Mouse (Mus musculus): Measurements from ENCODE around the gene Nol11. TPM values are rescaled to one million over a fixed set of nuclear protein-coding genes. Genes with fewer than 3 reads are reported as not detected.

Gene Nol11
- 14.0 and 14.6 TPM in 2 replicates for polyA plus RNA-seq (2021; fragmentation: Nextera tagmentation)
- long read RNA-seq, experiment 1, transcript Nol11-201 (18 exons, 3,158 nt) = major isoform, 17 of 35 reads
- long read RNA-seq, experiment 1, partial matches to known transcripts = 15 of 35 reads
- long read RNA-seq, experiment 1, other reads (novel, unspliced or antisense) = 1 of 35 reads
- long read RNA-seq, experiment 2, transcript Nol11-202 (18 exons, 3,098 nt) = minor isoform, 7 of 150 reads
- long read RNA-seq, experiment 2, transcript Nol11-201 (18 exons, 3,158 nt) = major isoform, 108 of 150 reads
- long read RNA-seq, experiment 2, partial matches to known transcripts = 13 of 150 reads
- long read RNA-seq, experiment 2, other reads (novel, unspliced or antisense) = 20 of 150 reads

GRCm38 (mm10) chr11:107188565-107189552, at the start of gene Nol11:
Gene Nol11 (minus strand): TSS chr11:107189381.

GRCm38 (mm10) chr11:107131749-107132421, 57.3 kb downstream of the Nol11 start, which contains the start of gene Bptf:
Gene Bptf (minus strand): TSS chr11:107132127.

Other genes starting within 250 kb of the Nol11 start
- gene Kpna2, start 189.8 kb downstream of the Nol11 start, polyA plus RNA-seq (2021; fragmentation: Nextera tagmentation) = 28.6 and 29.6 TPM in 2 replicates
- gene 1810010H24Rik, start 163.7 kb downstream of the Nol11 start, polyA plus RNA-seq (2021; fragmentation: Nextera tagmentation) = 3.6 and 4.1 TPM in 2 replicates
- 7.3 and 7.4 TPM in 2 replicates for gene Bptf, start 57.3 kb downstream of the Nol11 start, polyA plus RNA-seq (2021; fragmentation: Nextera tagmentation)

All from layer of hippocampus, adult 6 months (tissue).